Mouse (Mus musculus) heart, embryonic 13.5 days (tissue): Measurements from ENCODE around the gene Dip2c. TPM values are rescaled to one million over a fixed set of nuclear protein-coding genes. Genes with fewer than 3 reads are reported as not detected.

Source experiments
- ATAC-seq: fragments of 200-750 bp; cut with Nextera tagmentation; 2 replicates; pipeline ENCODE4 v1.8.0; 2017; ENCODE audit warnings: moderate TSS enrichment; ENCODE audit not compliant: insufficient number of reproducible peaks, low FRiP score, low TSS enrichment; ENCODE audit errors: extremely low read depth
- H3K27ac ChIP-seq: fragments of 300-500 bp; sonication (generic); replicated peaks from 2 replicates; pipeline ENCODE4 v1.5.1; 2015; ENCODE audit warnings: moderate library complexity, mild to moderate bottlenecking, inconsistent platforms
- H3K27me3 ChIP-seq: fragments of 300-500 bp; sonication (generic); replicated peaks from 2 replicates; pipeline ENCODE4 v1.6.1; 2015; ENCODE audit warnings: mild to moderate bottlenecking, inconsistent platforms
- H3K36me3 ChIP-seq: fragments of 300-500 bp; sonication (generic); 2 replicates; pipeline ENCODE4 v1.6.1; 2015; ENCODE audit warnings: mild to moderate bottlenecking, inconsistent platforms
- H3K4me1 ChIP-seq: fragments of 300-500 bp; sonication (generic); 2 replicates; pipeline ENCODE4 v1.6.1; 2015; ENCODE audit warnings: inconsistent platforms
- H3K4me2 ChIP-seq: fragments of 300-500 bp; sonication (generic); 2 replicates; pipeline ENCODE4 v1.6.1; 2015; ENCODE audit warnings: inconsistent platforms, mild to moderate bottlenecking, moderate library complexity
- H3K4me3 ChIP-seq: fragments of 300-500 bp; sonication (generic); 2 replicates; pipeline ENCODE4 v1.5.1; 2015; ENCODE audit warnings: moderate library complexity, mild to moderate bottlenecking, inconsistent platforms
- H3K9ac ChIP-seq: fragments of 300-500 bp; sonication (generic); 2 replicates; pipeline ENCODE4 v1.6.1; 2015; ENCODE audit warnings: inconsistent platforms, mild to moderate bottlenecking, moderate library complexity
- H3K9me3 ChIP-seq: fragments of 300-500 bp; sonication (generic); 2 replicates; pipeline ENCODE4 v1.6.1; 2016; ENCODE audit warnings: inconsistent platforms
- WGBS: fragments of 180-500 bp; shearing (Covaris S2); methylation state at CpG from one replicate; pipeline ENCODE4 v1.1.7; 2015; ENCODE audit warnings: mixed read lengths; 5-methylcytosine and 5-hydroxymethylcytosine counted together
- polyA plus RNA-seq: library from polyadenylated mRNA; unstranded; fragments of >200 nt; fragmentation: Nextera tagmentation; extraction: Ambion mirVana; gene quantifications from 2 replicates; pipeline ENCODE4 v1.2.1, GENCODE M21; 2015

Gene Dip2c
- polyA plus RNA-seq, 1 experiment from 2014 or later, result 4.2 TPM

DNA sequence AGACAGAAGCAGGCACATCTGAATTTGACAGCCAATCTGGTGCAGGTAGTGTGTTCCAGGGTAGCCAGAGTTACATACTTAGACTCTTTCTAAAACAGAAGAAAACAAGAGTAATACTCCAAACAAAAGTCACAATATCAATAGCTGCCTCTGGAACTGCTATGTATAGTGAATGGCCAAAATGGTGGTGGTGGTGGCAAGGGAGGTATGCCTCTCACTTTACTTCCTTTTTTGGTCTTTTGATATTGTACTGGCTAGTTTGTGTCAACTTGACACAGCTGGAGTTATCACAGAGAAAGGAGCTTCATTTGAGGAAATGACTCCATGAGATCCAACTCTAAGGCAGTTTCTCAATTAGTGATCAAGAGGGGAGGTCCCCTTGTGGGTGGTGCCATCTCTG, 148.1 kb downstream of the Dip2c start:
- H3K9ac ChIP-seq, result no peak overlapping the region
- no peak overlapping the region for H3K4me3 ChIP-seq
- no peaks in the 10 kb centered on the region for H3K9me3 ChIP-seq
- no peaks in the 10 kb centered on the region for H3K36me3 ChIP-seq
- peaks cover 40% of the 10 kb centered on the region for H3K4me1 ChIP-seq
- no peak overlapping the region for H3K4me2 ChIP-seq
- H3K27ac ChIP-seq, result no peak overlapping the region
- no peak for ATAC-seq
- H3K27me3 ChIP-seq, result no peaks in the 10 kb centered on the region

DNA sequence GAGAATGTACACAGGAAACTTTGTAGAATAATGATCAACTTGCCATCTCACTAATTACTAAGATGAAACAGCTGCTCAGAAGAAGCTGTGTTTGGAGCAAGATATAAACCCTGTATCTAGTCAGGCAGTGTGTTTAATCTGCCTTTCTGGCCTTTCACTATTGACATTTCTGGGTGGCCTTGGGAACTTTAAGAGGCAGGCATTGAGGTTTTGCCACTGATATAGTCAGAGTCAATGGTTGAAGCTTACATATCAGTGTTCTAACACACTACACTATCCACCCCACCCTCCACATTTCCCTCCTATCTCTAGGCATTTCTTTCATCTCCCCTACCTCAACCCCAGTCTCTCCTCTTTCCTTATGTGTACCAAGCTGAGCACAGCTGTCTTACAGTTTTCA, 149.9 kb downstream of the Dip2c start:
- Histone ChIP-seq H3K27me3 (no peaks in the 10 kb centered on the region), H3K36me3 (no peaks in the 10 kb centered on the region), H3K9me3 (no peaks in the 10 kb centered on the region), H3K9ac (no peak overlapping the region), H3K27ac (peak overlapping the region; percentile 39; the same call in 1 of the 2 replicates), H3K4me2 (no peak overlapping the region), H3K4me1 (peaks cover 40% of the 10 kb centered on the region), H3K4me3 (no peak overlapping the region)
- no peak for ATAC-seq

- Histone ChIP-seq H3K4me2 (no peak overlapping the region; the same call in 1 of the 2 replicates), H3K9me3 (no peaks in the 10 kb centered on the region), H3K4me1 (peaks cover 40% of the 10 kb centered on the region), H3K36me3 (no peaks in the 10 kb centered on the region), H3K27me3 (no peaks in the 10 kb centered on the region), H3K27ac (peak overlapping the region; percentile 39; the same call in 1 of the 2 replicates), H3K4me3 (no peak overlapping the region), H3K9ac (no peak overlapping the region)
- ATAC-seq, result no peak
- 14% methylated on average over 4 of the region's 4 CpGs for WGBS
Measured at GRCm38 (mm10) chr13:9426779-9427178, 150.5 kb downstream of the Dip2c start.

- Histone ChIP-seq H3K4me3 (no peak overlapping the region), H3K9ac (no peak overlapping the region), H3K27me3 (no peaks in the 10 kb centered on the region), H3K4me1 (peaks cover 23% of the 10 kb centered on the region), H3K9me3 (no peaks in the 10 kb centered on the region), H3K36me3 (no peaks in the 10 kb centered on the region), H3K4me2 (no peak overlapping the region), H3K27ac (no peak overlapping the region)
- no peak for ATAC-seq
- WGBS, result 76% methylated on average over 1 of the region's 1 CpGs
Measured at GRCm38 (mm10) chr13:9429884-9430283, 153.6 kb downstream of the Dip2c start.

GRCm38 (mm10) chr13:9430724-9431123, 154.4 kb downstream of the Dip2c start:
- Histone ChIP-seq H3K4me1 (peaks cover 23% of the 10 kb centered on the region), H3K27ac (no peak overlapping the region), H3K27me3 (no peaks in the 10 kb centered on the region), H3K4me3 (no peak overlapping the region), H3K9me3 (no peaks in the 10 kb centered on the region), H3K36me3 (no peaks in the 10 kb centered on the region), H3K4me2 (no peak overlapping the region), H3K9ac (no peak overlapping the region)
- ATAC-seq, result no peak
- 84% methylated on average over 2 of the region's 2 CpGs for WGBS

DNA sequence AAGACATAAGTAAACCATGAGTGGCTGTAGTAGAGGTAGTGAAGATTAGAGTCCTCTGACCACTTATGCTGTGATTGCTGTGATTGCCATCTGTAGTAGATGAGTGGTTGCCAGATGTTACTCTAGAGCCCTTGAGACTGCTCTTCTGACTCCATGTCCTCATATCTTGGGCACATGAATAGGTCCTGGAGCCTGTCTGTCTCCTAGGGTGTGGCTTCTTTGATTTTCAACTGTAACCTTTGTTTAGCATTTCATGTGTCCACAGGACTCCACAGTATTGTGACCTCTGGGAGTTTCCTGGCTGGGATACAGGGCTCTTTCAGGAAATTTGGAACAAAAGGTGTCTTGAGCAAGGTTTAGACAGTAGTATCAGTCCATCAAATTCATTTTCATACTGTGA, 155.1 kb downstream of the Dip2c start:
- Histone ChIP-seq H3K36me3 (no peaks in the 10 kb centered on the region), H3K9ac (no peak overlapping the region), H3K27ac (no peak overlapping the region), H3K4me3 (no peak overlapping the region), H3K27me3 (no peaks in the 10 kb centered on the region), H3K4me2 (no peak overlapping the region), H3K4me1 (peaks cover 17% of the 10 kb centered on the region), H3K9me3 (no peaks in the 10 kb centered on the region)
- ATAC-seq, result no peak

GRCm38 (mm10) chr13:9443066-9443465, 166.7 kb downstream of the Dip2c start:
- Histone ChIP-seq H3K4me3 (no peak overlapping the region), H3K9ac (no peak overlapping the region), H3K27ac (peak overlapping the region; percentile 13; the same call in 1 of the 2 replicates), H3K36me3 (0 out of 2 replicates have a peak, but pooled peaks cover 2% of the 10 kb centered on the region), H3K4me1 (peaks cover 36% of the 10 kb centered on the region), H3K9me3 (0 out of 2 replicates have a peak, but pooled peaks cover 4% of the 10 kb centered on the region), H3K27me3 (no peaks in the 10 kb centered on the region), H3K4me2 (no peak overlapping the region)
- no peak for ATAC-seq
- 59% methylated on average over 4 of the region's 4 CpGs for WGBS

- Histone ChIP-seq H3K9ac (no peak overlapping the region), H3K27me3 (no peaks in the 10 kb centered on the region), H3K4me1 (peaks cover 54% of the 10 kb centered on the region), H3K27ac (peak overlapping the region; percentile 76), H3K36me3 (no peaks in the 10 kb centered on the region), H3K4me3 (no peak overlapping the region), H3K4me2 (no peak overlapping the region), H3K9me3 (0 out of 2 replicates have a peak, but pooled peaks cover 4% of the 10 kb centered on the region)
- no peak for ATAC-seq
- 46% methylated on average over 6 of the region's 6 CpGs for WGBS
Measured at GRCm38 (mm10) chr13:9445533-9446294, 169.4 kb downstream of the Dip2c start.

- Histone ChIP-seq H3K4me3 (no peak overlapping the region), H3K27ac (peak overlapping the region; percentile 86), H3K27me3 (no peaks in the 10 kb centered on the region), H3K4me1 (peaks cover 63% of the 10 kb centered on the region), H3K9me3 (0 out of 2 replicates have a peak, but pooled peaks cover 4% of the 10 kb centered on the region), H3K9ac (no peak overlapping the region), H3K36me3 (no peaks in the 10 kb centered on the region), H3K4me2 (peak overlapping the region; percentile 37; the same call in 1 of the 2 replicates)
- peak; percentile 62; the same call in 1 of the 2 replicates for ATAC-seq
- 38% methylated on average over 4 of the region's 4 CpGs for WGBS
Measured at GRCm38 (mm10) chr13:9446448-9447115, 170.3 kb downstream of the Dip2c start.

DNA sequence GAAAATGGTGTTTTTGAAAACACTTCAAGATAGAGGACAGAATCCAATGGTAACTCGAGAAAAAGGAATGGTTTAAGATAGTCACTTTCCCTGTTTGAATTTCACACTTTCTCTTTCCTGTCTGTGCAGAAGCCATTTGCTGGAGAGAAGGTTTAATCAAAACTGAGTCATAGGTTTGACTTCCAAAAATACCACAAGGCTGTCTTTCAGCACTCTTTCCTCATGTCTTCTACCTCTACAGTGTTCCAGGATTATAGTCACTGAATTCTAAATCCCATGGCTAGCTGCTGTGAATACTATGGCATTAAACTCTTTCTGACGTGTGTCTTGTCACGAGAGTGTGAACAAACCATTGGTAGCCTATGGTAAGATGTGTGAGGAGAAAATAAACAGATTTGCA, 173.9 kb downstream of the Dip2c start:
- Histone ChIP-seq H3K9ac (no peak overlapping the region), H3K4me2 (peak overlapping the region; percentile 32; the same call in 1 of the 2 replicates), H3K4me1 (peaks cover 75% of the 10 kb centered on the region), H3K9me3 (no peaks in the 10 kb centered on the region), H3K4me3 (no peak overlapping the region), H3K27ac (peak overlapping the region; percentile 74), H3K36me3 (no peaks in the 10 kb centered on the region), H3K27me3 (no peaks in the 10 kb centered on the region)
- ATAC-seq, result no peak
- 32% methylated on average over 3 of the region's 3 CpGs for WGBS

DNA sequence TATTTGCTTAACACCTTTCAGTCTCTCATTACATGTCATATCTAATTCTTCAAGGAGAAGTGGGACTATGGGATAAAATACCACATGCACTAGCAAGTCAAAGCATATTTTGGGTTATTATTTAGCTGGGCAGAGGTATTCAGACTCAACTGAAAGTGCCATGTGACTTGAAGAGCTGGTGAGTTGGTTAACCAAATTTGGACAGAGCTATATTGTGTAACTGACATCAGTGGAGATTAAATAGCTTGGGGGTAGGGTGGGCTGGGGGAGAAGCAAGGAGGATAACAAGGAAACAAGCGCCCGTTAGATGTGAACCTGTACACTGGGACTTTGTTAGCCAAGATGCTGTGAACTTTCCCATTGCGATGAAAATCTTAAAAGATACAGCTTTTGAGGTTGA, 175.6 kb downstream of the Dip2c start:
- Histone ChIP-seq H3K36me3 (no peaks in the 10 kb centered on the region), H3K27me3 (no peaks in the 10 kb centered on the region), H3K4me2 (no peak overlapping the region), H3K27ac (peak overlapping the region; percentile 36; the same call in 1 of the 2 replicates), H3K4me1 (peaks cover 68% of the 10 kb centered on the region), H3K9ac (no peak overlapping the region), H3K9me3 (no peaks in the 10 kb centered on the region), H3K4me3 (no peak overlapping the region)
- ATAC-seq, result no peak
- 56% methylated on average over 3 of the region's 3 CpGs for WGBS
